Mouse (Mus musculus) ES-E14 (cell line): Measurements from ENCODE around the gene Tbkbp1. TPM values are rescaled to one million over a fixed set of nuclear protein-coding genes. Genes with fewer than 3 reads are reported as not detected.

Experiments used
- DNase-seq: peaks from one replicate; pipeline ENCODE4 v3.0.0-alpha.2; 2013; ENCODE audit warnings: low read depth, low spot score
- H3K27ac ChIP-seq: 2 replicates; pipeline ENCODE4 v1.5.1; 2012; ENCODE audit warnings: low read depth, mild to moderate bottlenecking, low read length, moderate library complexity, mixed read lengths; ENCODE audit not compliant: poor library complexity, insufficient read depth, severe bottlenecking
- H3K36me3 ChIP-seq: 2 replicates; pipeline ENCODE4 v1.6.1; 2012; ENCODE audit warnings: mild to moderate bottlenecking, low read length, moderate library complexity, mixed read lengths; ENCODE audit not compliant: control insufficient read depth, poor library complexity, insufficient read depth, severe bottlenecking
- H3K4me1 ChIP-seq, 2 experiments: fragments of 150-350 bp in 1 of 2; sonication (generic) in 1 of 2; 2 replicates each; pipeline ENCODE4 v1.6.1; 2012; ENCODE audit warnings: low read length in 2 of 2, mild to moderate bottlenecking in 1 of 2, mixed read lengths in 1 of 2; ENCODE audit not compliant: control insufficient read depth in 2 of 2, insufficient read depth in 2 of 2, poor library complexity in 1 of 2
- H3K4me3 ChIP-seq, 2 experiments: fragments of 150-350 bp in 1 of 2; sonication (generic) in 1 of 2; 2 replicates each; pipeline ENCODE4 v1.5.1; 2012; ENCODE audit warnings: low read length in 2 of 2, low read depth in 1 of 2, mild to moderate bottlenecking in 1 of 2, mixed read lengths in 1 of 2; ENCODE audit not compliant: insufficient read depth in 1 of 2, poor library complexity in 1 of 2, severe bottlenecking in 1 of 2
- H3K9ac ChIP-seq: 2 replicates; pipeline ENCODE4 v1.6.1; 2012; ENCODE audit warnings: low read depth, mild to moderate bottlenecking, low read length, mixed read lengths; ENCODE audit not compliant: poor library complexity, insufficient read depth, severe bottlenecking
- H3K9me3 ChIP-seq: fragments of 150-350 bp; sonication (generic); 2 replicates; pipeline ENCODE4 v1.6.1; 2012; ENCODE audit warnings: low read depth, mild to moderate bottlenecking, low read length; ENCODE audit not compliant: control insufficient read depth, insufficient read depth
- CHD2 ChIP-seq: IDR thresholded peaks from 2 replicates; pipeline ENCODE4 v1.6.1; 2014; ENCODE audit warnings: mild to moderate bottlenecking, low read depth, low read length, inconsistent platforms
- HCFC1 ChIP-seq: IDR thresholded peaks from 2 replicates; pipeline ENCODE4 v1.6.1; 2012; ENCODE audit warnings: low read length, inconsistent platforms, borderline replicate concordance; ENCODE audit not compliant: insufficient read depth
- MAFK ChIP-seq: IDR thresholded peaks from 2 replicates; pipeline ENCODE4 v1.6.1; 2014; ENCODE audit warnings: mild to moderate bottlenecking, low read depth, low read length, inconsistent platforms; ENCODE audit not compliant: insufficient read depth
- ZC3H11A ChIP-seq: IDR thresholded peaks from 2 replicates; pipeline ENCODE4 v1.6.1; 2012; ENCODE audit warnings: low read depth, mild to moderate bottlenecking, inconsistent platforms, low read length, borderline replicate concordance
- ZNF384 ChIP-seq: IDR thresholded peaks from 2 replicates; pipeline ENCODE4 v1.6.1; 2012; ENCODE audit warnings: low read depth, low read length, inconsistent platforms
- in situ Hi-C, 2 experiments: fragments of 600-800 bp; cut with MboI; formaldehyde crosslinking; loops; one replicate each; pipeline ENCODE4 v1.15.1; 2025; ENCODE audit warnings: low sequenced_read_pairs in 2 of 2, inconsistent platforms in 1 of 2; ENCODE audit not compliant: unreplicated experiment in 2 of 2
- total RNA-seq: library from RNA; depleted of rRNA; stranded (reverse); fragments of 300-350 nt; gene quantifications from 2 replicates; pipeline ENCODE4 v1.2.3, GENCODE M21; 2012

Tbkbp1 gene
- total RNA-seq, 1 experiment = 4.5 TPM

- DNase-seq = no peak
- Histone ChIP-seq H3K36me3 (peaks cover 13% of the 10 kb centered on the region), H3K27ac (peak overlapping the region; percentile 98), H3K4me1 (peaks cover 9 to 10% of the 10 kb centered on the region in 2 experiments; a peak in 3 of 4 replicates), H3K4me3 (peak overlapping the region; percentile 76 to 94), H3K9me3 (no peaks in the 10 kb centered on the region), H3K9ac (peak overlapping the region; percentile 94)
- TF ChIP-seq ZC3H11A (no peak), ZNF384 (no peak), MAFK (no peak), HCFC1 (no peak), CHD2 (no peak)
- in situ Hi-C loops = no loop called here
Observed at GRCm38 (mm10) chr11:97188643-97188955, 37.3 kb upstream of the Tbkbp1 start.

GRCm38 (mm10) chr11:97187764-97188642 lies 36.7 kb upstream of the Tbkbp1 start, which contains the start of gene Kpnb1:
Gene Kpnb1 (minus strand): TSS chr11:97187881.
- H3K9ac ChIP-seq = peak within 1 kb of the TSS; percentile 99
- peaks cover 9 to 10% of the 10 kb centered on the region in 2 experiments; a peak in 3 of 4 replicates for H3K4me1 ChIP-seq
- H3K9me3 ChIP-seq = no peaks in the 10 kb centered on the region
- TF ChIP-seq ZNF384 = no peak
- peak; percentile 93 for TF ChIP-seq CHD2
- TF ChIP-seq HCFC1 = peak; percentile 54; the same call in 1 of the 2 replicates
- H3K4me3 ChIP-seq = peak within 1 kb of the TSS; percentile 99
- DNase-seq = peak; percentile 97
- in situ Hi-C loops = no loop called here
- peaks cover 19% of the 10 kb centered on the region for H3K36me3 ChIP-seq
- peak within 1 kb of the TSS; percentile 99 for H3K27ac ChIP-seq

- Histone ChIP-seq H3K9me3 (no peaks in the 10 kb centered on the region), H3K36me3 (peaks cover 26% of the 10 kb centered on the region), H3K4me3 (peak overlapping the region; percentile 99), H3K27ac (peak overlapping the region; percentile 99), H3K9ac (peak overlapping the region; percentile 99), H3K4me1 (peaks cover 7 to 9% of the 10 kb centered on the region in 2 experiments; a peak in 3 of 4 replicates)
- peak; percentile 90 for DNase-seq
- TF ChIP-seq HCFC1 = no peak
- TF ChIP-seq MAFK = no peak
- in situ Hi-C loops = no loop called here
Observed at GRCm38 (mm10) chr11:97186947-97187763, 35.9 kb upstream of the Tbkbp1 start.

- H3K4me3 ChIP-seq = peak overlapping the region; percentile 99
- no peaks in the 10 kb centered on the region for H3K9me3 ChIP-seq
- in situ Hi-C loops = no loop called here
- peaks cover 4 to 7% of the 10 kb centered on the region in 2 experiments; a peak in 3 of 4 replicates for H3K4me1 ChIP-seq
- H3K27ac ChIP-seq = peak overlapping the region; percentile 79; the same call in 1 of the 2 replicates
- TF ChIP-seq ZNF384 (peak; percentile 69; the same call in 1 of the 2 replicates), HCFC1 (no peak), CHD2 (0 out of 2 replicates have a peak, but pooled peaks have one; percentile 25), MAFK (no peak), ZC3H11A (no peak)
- H3K9ac ChIP-seq = peak overlapping the region; percentile 84; the same call in 1 of the 2 replicates
- DNase-seq = no peak
- H3K36me3 ChIP-seq = peaks cover 35% of the 10 kb centered on the region
Observed at GRCm38 (mm10) chr11:97185704-97186614, 34.7 kb upstream of the Tbkbp1 start.
